Mouse (Mus musculus): ENCODE data around the gene Letmd1.
A peak's percentile ranks its signal among the peaks of the same experiment; 100 is the strongest.
"Not testable (repeated sequence)": the region's sequence is repeated elsewhere in the genome, so short reads cannot be mapped to it uniquely, and the experiment has no call there.

Gene Letmd1

GRCm38 (mm10) chr15:100468295-100469188 is at the start of gene Letmd1:
Gene Letmd1, plus strand, starts transcription at chr15:100469023.
- DNase-seq (ENCODE audit: low spot score), result peak; percentile 88

- no peak for DNase-seq (ENCODE audit: low spot score)
Observed at GRCm38 (mm10) chr15:100419311-100419710, 49.5 kb upstream of the Letmd1 start.

- no peak for DNase-seq (ENCODE audit: low spot score)
Observed at GRCm38 (mm10) chr15:100419901-100420745, 48.7 kb upstream of the Letmd1 start.

GRCm38 (mm10) chr15:100421059-100421757 is 47.6 kb upstream of the Letmd1 start:
- no peak for DNase-seq (ENCODE audit: low spot score)

- DNase-seq (ENCODE audit: low spot score), result not testable (repeated sequence)
Observed at GRCm38 (mm10) chr15:100421758-100422197, 47.0 kb upstream of the Letmd1 start, which contains the start of gene Gm5475. Gene Gm5475, plus strand, starts transcription at chr15:100422147.

- peak; percentile 39 for DNase-seq (ENCODE audit: low spot score)
Observed at GRCm38 (mm10) chr15:100422476-100422875, 46.3 kb upstream of the Letmd1 start.

- DNase-seq (ENCODE audit: low spot score), result peak; percentile 95
Observed at GRCm38 (mm10) chr15:100422899-100423860, 45.6 kb upstream of the Letmd1 start.

GRCm38 (mm10) chr15:100423916-100424315 is 44.9 kb upstream of the Letmd1 start:
- DNase-seq (ENCODE audit: low spot score), result peak; percentile 41

- peak; percentile 32 for DNase-seq (ENCODE audit: low spot score)
Observed at GRCm38 (mm10) chr15:100424396-100425122, 44.3 kb upstream of the Letmd1 start, which contains the start of gene Slc11a2. Gene Slc11a2, minus strand, starts transcription at chr15:100425072.

GRCm38 (mm10) chr15:100428296-100428905 is 40.4 kb upstream of the Letmd1 start:
- no peak for DNase-seq (ENCODE audit: low spot score)

- DNase-seq (ENCODE audit: low spot score), result no peak
Observed at GRCm38 (mm10) chr15:100429959-100430565, 38.8 kb upstream of the Letmd1 start.

- DNase-seq (ENCODE audit: low spot score), result no peak
Observed at GRCm38 (mm10) chr15:100433234-100433633, 35.6 kb upstream of the Letmd1 start.

- no peak for DNase-seq (ENCODE audit: low spot score)
Observed at GRCm38 (mm10) chr15:100436112-100436511, 32.7 kb upstream of the Letmd1 start.

GRCm38 (mm10) chr15:100436518-100436917 is 32.3 kb upstream of the Letmd1 start:
- no peak for DNase-seq (ENCODE audit: low spot score)

GRCm38 (mm10) chr15:100443126-100443922 is 25.5 kb upstream of the Letmd1 start:
- DNase-seq (ENCODE audit: low spot score), result peak; percentile 45

- DNase-seq (ENCODE audit: low spot score), result no peak
Observed at GRCm38 (mm10) chr15:100446887-100447286, 21.9 kb upstream of the Letmd1 start.

GRCm38 (mm10) chr15:100448572-100448971 is 20.3 kb upstream of the Letmd1 start:
- DNase-seq (ENCODE audit: low spot score), result no peak

GRCm38 (mm10) chr15:100449495-100449894 is 19.3 kb upstream of the Letmd1 start:
- no peak for DNase-seq (ENCODE audit: low spot score)

All from retina, embryonic 14.5 days (tissue).